Mouse (Mus musculus) forebrain, embryonic 14.5 days (tissue): Measurements from ENCODE around the gene 1700020N15Rik. TPM values are rescaled to one million over a fixed set of nuclear protein-coding genes. Genes with fewer than 3 reads are reported as not detected.
"Not testable (repeated sequence)": the region's sequence is repeated elsewhere in the genome, so short reads cannot be mapped to it uniquely, and the experiment has no call there.

Experiments
- ATAC-seq: fragments of 200-750 bp; cut with Nextera tagmentation; 2 replicates; pipeline ENCODE4 v1.8.0; 2017; ENCODE audit warnings: mild to moderate bottlenecking, moderate library complexity
- DNase-seq: peaks from one replicate; pipeline ENCODE4 v3.0.0-alpha.2; 2015; ENCODE audit warnings: low spot score
- H3K27ac ChIP-seq: fragments of 300-500 bp; sonication (generic); 2 replicates; pipeline ENCODE4 v1.5.1; 2014; ENCODE audit warnings: low read depth, mild to moderate bottlenecking, control low read depth, low read length, moderate library complexity
- H3K27me3 ChIP-seq: fragments of 300-500 bp; sonication (generic); replicated peaks from 2 replicates; pipeline ENCODE4 v1.6.1; 2014; ENCODE audit warnings: low read length, control low read depth, mixed read lengths; ENCODE audit not compliant: control insufficient read depth, insufficient read depth
- H3K36me3 ChIP-seq: fragments of 300-500 bp; sonication (generic); 2 replicates; pipeline ENCODE4 v1.6.1; 2014; ENCODE audit warnings: low read length, control low read depth; ENCODE audit not compliant: control insufficient read depth, insufficient read depth
- H3K4me1 ChIP-seq: fragments of 300-500 bp; sonication (generic); 2 replicates; pipeline ENCODE4 v1.6.1; 2014; ENCODE audit warnings: antibody characterized with exemption, low read length, control low read depth; ENCODE audit not compliant: control insufficient read depth, insufficient read depth
- H3K4me2 ChIP-seq: fragments of 300-500 bp; sonication (generic); 2 replicates; pipeline ENCODE4 v1.6.1; 2014; ENCODE audit warnings: mild to moderate bottlenecking, control low read depth, low read length
- H3K4me3 ChIP-seq: fragments of 300-500 bp; sonication (generic); 2 replicates; pipeline ENCODE4 v1.5.1; 2014; ENCODE audit warnings: low read depth, low read length, control low read depth
- H3K9ac ChIP-seq: fragments of 300-500 bp; sonication (generic); 2 replicates; pipeline ENCODE4 v1.6.1; 2014; ENCODE audit warnings: mild to moderate bottlenecking, low read length, control low read depth, moderate library complexity
- H3K9me3 ChIP-seq: fragments of 300-500 bp; sonication (generic); replicated peaks from 2 replicates; pipeline ENCODE4 v1.6.1; 2016; ENCODE audit warnings: low read length, control low read depth, mixed read lengths; ENCODE audit not compliant: control insufficient read depth
- WGBS: fragments of 180-500 bp; shearing (Covaris S2); extraction: QIAGEN DNeasy Blood & Tissue Kit; methylation state at CpG from one replicate; pipeline ENCODE4 v1.1.7; 2014; 5-methylcytosine and 5-hydroxymethylcytosine counted together
- polyA plus RNA-seq: library from polyadenylated mRNA; unstranded; fragments of >200 nt; fragmentation: Nextera tagmentation; extraction: Ambion mirVana; gene quantifications from 2 replicates; pipeline ENCODE4 v1.2.1, GENCODE M21; 2014

Gene 1700020N15Rik
- not detected in 2 replicates for polyA plus RNA-seq

GRCm38 (mm10) chrX:69945000-69945399 is at the start of gene 1700020N15Rik:
Gene 1700020N15Rik, plus strand, starts transcription at chrX:69945300.
- not testable (repeated sequence) for H3K4me3 ChIP-seq, H3K36me3 ChIP-seq, DNase-seq, H3K4me1 ChIP-seq, H3K9ac ChIP-seq, ATAC-seq, H3K4me2 ChIP-seq, H3K9me3 ChIP-seq, H3K27me3 ChIP-seq, H3K27ac ChIP-seq
- WGBS = 90% methylated on average over 2 of the region's 5 CpGs

GRCm38 (mm10) chrX:69976790-69977579 is 31.9 kb downstream of the 1700020N15Rik start:
- Histone ChIP-seq H3K27me3 (no peaks in the 10 kb centered on the region), H3K4me2 (no peak overlapping the region), H3K4me1 (no peaks in the 10 kb centered on the region), H3K36me3 (no peaks in the 10 kb centered on the region), H3K27ac (no peak overlapping the region), H3K9ac (no peak overlapping the region), H3K9me3 (no peaks in the 10 kb centered on the region), H3K4me3 (no peak overlapping the region)
- peak; percentile 40; the same call in 1 of the 2 replicates for ATAC-seq
- peak; percentile 13 for DNase-seq
- WGBS = 58% methylated on average over 2 of the region's 2 CpGs
